Mouse (Mus musculus) bone marrow, adult 2 months (tissue): ENCODE results near the gene Ninj2.

Source experiments
- CTCF ChIP-seq: fragments of 200-500 bp; IDR thresholded peaks from 2 replicates; pipeline ENCODE4 v1.5.1; 2011; ENCODE audit warnings: low read length, control low read depth; ENCODE audit not compliant: control insufficient read depth, insufficient read depth
- POLR2A ChIP-seq: fragments of 200-500 bp; IDR thresholded peaks from 2 replicates; pipeline ENCODE4 v1.6.1; 2011; ENCODE audit warnings: low read depth, mild to moderate bottlenecking, control low read depth, low read length, borderline replicate concordance; ENCODE audit not compliant: control insufficient read depth

DNA sequence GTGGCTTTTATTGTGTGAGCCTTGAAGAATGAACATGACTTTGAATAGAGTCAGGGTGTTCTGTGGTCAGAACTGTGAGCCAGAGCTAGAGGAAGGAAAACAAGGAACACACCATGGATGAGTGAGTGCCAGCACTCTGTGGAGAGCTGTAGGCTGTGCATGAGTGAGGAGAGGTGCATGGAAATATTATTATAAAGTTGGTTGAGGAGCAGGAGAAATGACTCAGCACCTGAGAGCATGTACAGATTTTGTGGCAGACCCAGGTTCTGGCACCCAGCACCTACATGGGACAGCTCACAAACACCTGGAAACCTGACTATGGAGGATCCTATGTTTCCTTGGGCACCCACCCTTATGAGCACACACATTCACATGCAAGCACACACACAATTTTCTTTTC is 11.9 kb downstream of the Ninj2 start:
- TF ChIP-seq CTCF = no peak
- no peak for TF ChIP-seq POLR2A
